Mouse (Mus musculus) heart, embryonic 11.5 days (tissue): ENCODE data around the gene Klk6. TPM values are rescaled to one million over a fixed set of nuclear protein-coding genes. Genes with fewer than 3 reads are reported as not detected.

ENCODE experiments used
- ATAC-seq: fragments of 200-750 bp; cut with Nextera tagmentation; replicated peaks from 2 replicates; pipeline ENCODE4 v1.8.0; 2017; ENCODE audit warnings: moderate library complexity; ENCODE audit not compliant: insufficient number of reproducible peaks, low FRiP score, low TSS enrichment
- H3K27ac ChIP-seq: fragments of 300-500 bp; sonication (generic); 2 replicates; pipeline ENCODE4 v1.5.1; 2014; ENCODE audit warnings: mild to moderate bottlenecking, low read depth, low read length
- H3K27me3 ChIP-seq: fragments of 300-500 bp; sonication (generic); 2 replicates; pipeline ENCODE4 v1.6.1; 2014; ENCODE audit warnings: mild to moderate bottlenecking, low read length, mixed read lengths; ENCODE audit not compliant: control insufficient read depth, insufficient read depth
- H3K36me3 ChIP-seq: fragments of 300-500 bp; sonication (generic); 2 replicates; pipeline ENCODE4 v1.6.1; 2014; ENCODE audit warnings: mild to moderate bottlenecking, low read length, moderate library complexity, mixed read lengths; ENCODE audit not compliant: control insufficient read depth, insufficient read depth
- H3K4me1 ChIP-seq: fragments of 300-500 bp; sonication (generic); 2 replicates; pipeline ENCODE4 v1.6.1; 2014; ENCODE audit warnings: low read length; ENCODE audit not compliant: control insufficient read depth, insufficient read depth
- H3K4me2 ChIP-seq: fragments of 300-500 bp; sonication (generic); 2 replicates; pipeline ENCODE4 v1.6.1; 2014; ENCODE audit warnings: mild to moderate bottlenecking, moderate library complexity
- H3K4me3 ChIP-seq: fragments of 300-500 bp; sonication (generic); 2 replicates; pipeline ENCODE4 v1.5.1; 2014; ENCODE audit warnings: low read depth, low read length
- H3K9ac ChIP-seq: fragments of 300-500 bp; sonication (generic); 2 replicates; pipeline ENCODE4 v1.6.1; 2014; ENCODE audit warnings: mild to moderate bottlenecking, low read depth, low read length, moderate library complexity
- H3K9me3 ChIP-seq: fragments of 300-500 bp; sonication (generic); replicated peaks from 2 replicates; pipeline ENCODE4 v1.6.1; 2016; ENCODE audit warnings: low read length; ENCODE audit not compliant: control insufficient read depth
- WGBS: fragments of 180-500 bp; shearing (Covaris S2); extraction: QIAGEN DNeasy Blood & Tissue Kit; methylation state at CpG from one replicate; pipeline ENCODE4 v1.1.7; 2014; ENCODE audit not compliant: insufficient replicate concordance; 5-methylcytosine and 5-hydroxymethylcytosine counted together
- polyA plus RNA-seq: library from polyadenylated mRNA; unstranded; fragments of >200 nt; fragmentation: Nextera tagmentation; extraction: Ambion mirVana; gene quantifications from 2 replicates; pipeline ENCODE4 v1.2.1, GENCODE M21; 2014

Klk6 gene
- polyA plus RNA-seq, 1 experiment from 2014 or later: not detected

- ATAC-seq: no peak
- H3K36me3 ChIP-seq: no peaks in the 10 kb centered on the region
- no peaks in the 10 kb centered on the region for H3K9me3 ChIP-seq
- H3K27ac ChIP-seq: no peak overlapping the region
- H3K27me3 ChIP-seq: 0 out of 2 replicates have a peak, but pooled peaks cover 7% of the 10 kb centered on the region
- H3K4me1 ChIP-seq: no peaks in the 10 kb centered on the region
- WGBS: 67% methylated on average over 3 of the region's 3 CpGs
- H3K4me2 ChIP-seq: no peak overlapping the region
- no peak overlapping the region for H3K4me3 ChIP-seq
- H3K9ac ChIP-seq: no peak overlapping the region
Observed at GRCm38 (mm10) chr7:43873674-43874073, 49.4 kb downstream of the Klk6 start.

GRCm38 (mm10) chr7:43874868-43875375 lies 50.6 kb downstream of the Klk6 start:
- Histone ChIP-seq H3K27me3 (peaks cover 7% of the 10 kb centered on the region; the same call in 1 of the 2 replicates), H3K4me1 (no peaks in the 10 kb centered on the region), H3K4me2 (no peak overlapping the region), H3K4me3 (no peak overlapping the region), H3K36me3 (no peaks in the 10 kb centered on the region), H3K27ac (no peak overlapping the region), H3K9me3 (no peaks in the 10 kb centered on the region), H3K9ac (no peak overlapping the region)
- 80% methylated on average over 6 of the region's 6 CpGs for WGBS
- ATAC-seq: no peak

DNA sequence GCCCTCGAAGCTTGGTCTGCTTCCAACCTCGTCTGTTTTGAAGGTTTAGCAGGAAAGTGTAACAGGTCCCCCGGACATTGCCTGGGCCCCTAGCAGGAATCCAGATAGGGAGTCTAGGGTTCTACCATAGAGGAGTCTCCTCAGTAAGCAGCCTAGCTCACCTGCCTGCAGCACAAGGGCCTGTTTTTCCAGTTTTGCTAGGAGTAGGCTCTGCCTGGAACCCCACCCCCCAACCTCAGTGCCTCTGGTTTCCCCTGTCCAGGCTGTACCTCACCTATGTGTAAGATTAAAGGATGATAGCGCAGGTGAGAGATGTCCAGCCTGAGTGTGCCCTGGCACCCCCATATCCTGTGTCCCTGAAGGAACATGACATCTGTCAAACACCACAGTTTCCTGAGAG lies 52.1 kb downstream of the Klk6 start:
- WGBS: 68% methylated on average over 4 of the region's 4 CpGs
- no peak for ATAC-seq

DNA sequence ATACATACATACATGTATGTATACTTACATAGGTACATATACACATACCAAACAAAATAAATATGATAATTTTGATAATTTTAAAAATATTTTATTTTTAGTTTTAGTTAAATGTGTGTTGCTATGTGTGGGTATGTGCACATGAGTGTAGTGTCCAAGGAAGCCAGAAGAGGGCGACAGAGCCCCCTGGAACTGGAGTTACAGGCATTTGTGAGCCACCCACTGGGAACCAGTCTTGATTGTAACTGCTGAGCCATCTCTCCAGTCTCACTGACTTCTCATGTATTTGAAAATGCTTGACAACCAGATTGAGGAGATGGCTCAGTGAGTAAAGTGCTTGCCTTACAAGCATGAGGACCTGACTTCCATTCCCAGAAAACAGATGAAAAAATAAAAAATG lies 54.0 kb downstream of the Klk6 start:
- Histone ChIP-seq H3K27ac (no peak overlapping the region), H3K36me3 (no peaks in the 10 kb centered on the region), H3K9ac (no peak overlapping the region), H3K27me3 (peaks cover 13% of the 10 kb centered on the region), H3K4me1 (no peaks in the 10 kb centered on the region), H3K4me2 (no peak overlapping the region), H3K4me3 (no peak overlapping the region), H3K9me3 (no peaks in the 10 kb centered on the region)
- WGBS: 40% methylated on average over 1 of the region's 1 CpGs
- no peak for ATAC-seq

More for the DNA sequence above, 52.1 kb downstream of the Klk6 start:
- Histone ChIP-seq H3K4me1 (no peaks in the 10 kb centered on the region), H3K9me3 (no peaks in the 10 kb centered on the region), H3K27me3 (peaks cover 7% of the 10 kb centered on the region; the same call in 1 of the 2 replicates), H3K36me3 (no peaks in the 10 kb centered on the region), H3K4me3 (no peak overlapping the region), H3K9ac (no peak overlapping the region), H3K4me2 (no peak overlapping the region), H3K27ac (no peak overlapping the region)

DNA sequence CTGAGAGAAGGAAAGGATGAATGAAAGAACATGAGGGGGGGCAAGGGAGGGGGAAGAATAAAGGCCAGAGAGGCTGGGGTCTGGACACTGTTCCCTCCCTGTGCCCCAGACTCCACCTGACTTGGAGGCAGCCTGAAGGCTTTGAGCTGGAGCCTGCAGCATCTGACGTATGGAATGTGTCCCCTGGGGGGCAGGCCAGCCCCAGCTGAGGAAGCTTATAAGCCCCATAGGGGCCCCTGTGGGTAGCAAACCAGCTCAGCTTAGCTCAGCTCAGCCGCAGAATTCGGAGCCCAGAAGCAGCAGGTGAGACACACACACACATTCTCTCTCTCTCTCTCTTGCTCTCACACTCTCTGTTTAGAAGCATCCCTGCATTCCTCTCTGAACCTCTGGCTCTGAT lies 56.6 kb downstream of the Klk6 start, which contains the start of gene Klk4:
Klk4 (plus strand) TSS at position 249 of the 400 bp plus-strand sequence.
- no peak within 1 kb of the TSS for H3K4me2 ChIP-seq
- peaks cover 18% of the 10 kb centered on the region for H3K27me3 ChIP-seq
- 0% methylated on average over 3 of the region's 3 CpGs for WGBS
- no peak for ATAC-seq
- H3K36me3 ChIP-seq: no peaks in the 10 kb centered on the region
- no peak within 1 kb of the TSS for H3K27ac ChIP-seq
- no peaks in the 10 kb centered on the region for H3K4me1 ChIP-seq
- H3K9me3 ChIP-seq: no peaks in the 10 kb centered on the region
- no peak within 1 kb of the TSS for H3K9ac ChIP-seq
- H3K4me3 ChIP-seq: no peak within 1 kb of the TSS

Other genes with a start within 250 kb of the Klk6 start
- gene Zfp719, start 244.9 kb upstream of the Klk6 start, polyA plus RNA-seq: 8.0 TPM in 2 replicates
- gene Zfp819, start 217.3 kb upstream of the Klk6 start, polyA plus RNA-seq: 0.21 TPM in 1 of 2 replicates, not detected in the other
- gene Ceacam18, start 189.8 kb upstream of the Klk6 start, polyA plus RNA-seq: not detected in 2 replicates
- 0.23 and 0.37 TPM in 2 replicates for gene Siglece, start 164.3 kb upstream of the Klk6 start, polyA plus RNA-seq
- gene Ctu1, start 152.5 kb upstream of the Klk6 start, polyA plus RNA-seq: 4.2 and 5.1 TPM in 2 replicates
- not detected in 2 replicates for gene Klk14, start 134.1 kb upstream of the Klk6 start, polyA plus RNA-seq
- 0.70 and 0.83 TPM in 2 replicates for gene Klk13, start 111.9 kb upstream of the Klk6 start, polyA plus RNA-seq
- gene Klk12, start 55.6 kb upstream of the Klk6 start, polyA plus RNA-seq: not detected in 2 replicates
- not detected in 2 replicates for gene Klk11, start 49.9 kb upstream of the Klk6 start, polyA plus RNA-seq
- gene Klk10, start 43.5 kb upstream of the Klk6 start, polyA plus RNA-seq: 0.26 TPM in 1 of 2 replicates, not detected in the other
- not detected in 2 replicates for gene Klk9, start 32.6 kb upstream of the Klk6 start, polyA plus RNA-seq
- gene Klk8, start 26.9 kb upstream of the Klk6 start, polyA plus RNA-seq: 26.3 and 32.1 TPM in 2 replicates
- gene Klk7, start 13.2 kb upstream of the Klk6 start, polyA plus RNA-seq: 0.09 TPM in 1 of 2 replicates, not detected in the other
- not detected in 2 replicates for gene Klk5, start 17.5 kb downstream of the Klk6 start, polyA plus RNA-seq
- not detected in 2 replicates for gene Klk4, start 56.7 kb downstream of the Klk6 start, polyA plus RNA-seq
- not detected in 2 replicates for gene Klk15, start 109.2 kb downstream of the Klk6 start, polyA plus RNA-seq
- not detected in 2 replicates for gene Klk1b8, start 126.2 kb downstream of the Klk6 start, polyA plus RNA-seq
- gene Klk1b1, start 142.3 kb downstream of the Klk6 start, polyA plus RNA-seq: not detected in 2 replicates
- not detected in 2 replicates for gene Klk1b9, start 151.6 kb downstream of the Klk6 start, polyA plus RNA-seq
- gene Klk1b11, start 171.4 kb downstream of the Klk6 start, polyA plus RNA-seq: not detected in 2 replicates
- not detected in 2 replicates for gene Klk1b26, start 187.7 kb downstream of the Klk6 start, polyA plus RNA-seq
- gene Klk1b27, start 227.8 kb downstream of the Klk6 start, polyA plus RNA-seq: not detected in 2 replicates